Mouse (Mus musculus) cortical plate, adult 2 months (tissue): ENCODE measurements around the gene Tnnc2. TPM values are rescaled to one million over a fixed set of nuclear protein-coding genes. Genes with fewer than 3 reads are reported as not detected.

Experiments
- H3K27ac ChIP-seq: fragments of 200-500 bp; 2 replicates; pipeline ENCODE4 v1.5.1; 2012; ENCODE audit warnings: low read length, control low read depth, inconsistent platforms; ENCODE audit not compliant: insufficient read depth
- H3K4me1 ChIP-seq: fragments of 200-500 bp; 2 replicates; pipeline ENCODE4 v1.6.1; 2011; ENCODE audit warnings: low read length; ENCODE audit not compliant: control insufficient read depth, insufficient read depth
- H3K4me3 ChIP-seq: fragments of 200-500 bp; 2 replicates; pipeline ENCODE4 v1.5.1; 2011; ENCODE audit warnings: mild to moderate bottlenecking, low read length, control low read depth; ENCODE audit not compliant: insufficient read depth
- CTCF ChIP-seq: fragments of 200-500 bp; IDR thresholded peaks from 2 replicates; pipeline ENCODE4 v1.5.1; 2011; ENCODE audit warnings: mild to moderate bottlenecking, control low read depth, low read length; ENCODE audit not compliant: insufficient read depth; ENCODE audit errors: extremely low read depth
- POLR2A ChIP-seq: fragments of 200-500 bp; IDR thresholded peaks from 2 replicates; pipeline ENCODE4 v1.6.1; 2011; ENCODE audit warnings: mild to moderate bottlenecking, low read length, control low read depth; ENCODE audit not compliant: insufficient read depth; ENCODE audit errors: extremely low read depth
- polyA plus RNA-seq: library from polyadenylated mRNA; depleted of rRNA; stranded (reverse); fragments of >200 nt; gene quantifications from 2 replicates; pipeline ENCODE4 v1.2.3, GENCODE M21; 2012; rRNA removed

Gene Tnnc2
- polyA plus RNA-seq, 1 experiment, result 1.6 TPM

DNA sequence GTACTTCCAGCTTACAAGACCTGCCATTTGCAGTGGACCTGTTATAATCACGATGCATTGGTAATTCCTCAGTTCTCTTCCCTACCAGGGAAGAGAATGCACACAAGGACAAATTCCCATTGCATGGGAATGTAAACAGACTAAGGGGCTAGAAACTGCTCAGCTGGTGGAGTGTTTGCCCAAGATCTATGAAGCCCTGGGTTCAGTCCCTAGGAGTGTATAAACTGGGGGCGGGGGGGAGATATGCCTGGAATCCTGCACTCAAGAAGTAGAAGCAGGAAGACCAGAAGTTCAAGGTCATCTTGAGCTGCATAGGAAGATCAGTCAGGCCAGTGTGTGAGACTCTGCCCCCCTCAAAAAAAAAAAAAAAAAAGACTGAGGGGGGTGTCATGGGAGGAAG, 46.5 kb downstream of the Tnnc2 start:
- H3K4me3 ChIP-seq, result no peak overlapping the region
- H3K27ac ChIP-seq, result no peak overlapping the region
- TF ChIP-seq POLR2A, result no peak
- TF ChIP-seq CTCF, result no peak
- no peaks in the 10 kb centered on the region for H3K4me1 ChIP-seq

DNA sequence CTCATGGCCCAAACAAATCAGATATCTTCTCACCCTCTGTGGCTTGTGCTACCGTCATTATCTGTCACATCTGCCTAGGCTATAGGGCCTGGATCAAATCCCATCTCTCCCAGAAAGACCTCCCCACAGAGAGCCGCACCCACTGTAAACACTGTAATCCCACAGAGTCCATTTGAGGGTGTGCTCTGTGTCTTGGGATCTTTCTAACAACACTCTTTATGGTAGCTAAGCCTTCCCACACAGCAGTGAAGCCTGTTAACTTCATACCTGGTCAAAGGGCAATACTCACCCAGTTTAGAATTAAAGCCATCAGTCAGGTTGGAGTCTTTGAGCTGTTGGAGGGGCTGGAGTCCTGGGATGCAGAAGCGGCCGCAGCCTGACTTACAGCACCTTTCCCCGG, 48.0 kb downstream of the Tnnc2 start:
- Histone ChIP-seq H3K4me1 (no peaks in the 10 kb centered on the region), H3K27ac (no peak overlapping the region), H3K4me3 (no peak overlapping the region)
- TF ChIP-seq CTCF, result no peak

Other genes starting within 250 kb of the Tnnc2 start
- 0.49 and 1.3 TPM in 2 replicates for gene Wfdc2, start 217.6 kb downstream of the Tnnc2 start, polyA plus RNA-seq
- not detected in 2 replicates for gene Spint3, start 206.5 kb downstream of the Tnnc2 start, polyA plus RNA-seq
- not detected in 2 replicates for gene Wfdc6a, start 194.5 kb downstream of the Tnnc2 start, polyA plus RNA-seq
- gene Eppin, start 186.4 kb downstream of the Tnnc2 start, polyA plus RNA-seq, result not detected in 2 replicates
- not detected in 2 replicates for gene Wfdc6b, start 166.4 kb downstream of the Tnnc2 start, polyA plus RNA-seq
- not detected in 2 replicates for gene Wfdc8, start 166.3 kb downstream of the Tnnc2 start, polyA plus RNA-seq
- gene Wfdc16, start 141.2 kb downstream of the Tnnc2 start, polyA plus RNA-seq, result not detected in 2 replicates
- not detected in 2 replicates for gene Wfdc10, start 123.9 kb downstream of the Tnnc2 start, polyA plus RNA-seq
- gene Wfdc9, start 123.4 kb downstream of the Tnnc2 start, polyA plus RNA-seq, result not detected in 2 replicates
- not detected in 2 replicates for gene Wfdc11, start 105.9 kb downstream of the Tnnc2 start, polyA plus RNA-seq
- gene Wfdc13, start 94.9 kb downstream of the Tnnc2 start, polyA plus RNA-seq, result not detected in 2 replicates
- not detected in 2 replicates for gene Spint4, start 81.5 kb downstream of the Tnnc2 start, polyA plus RNA-seq
- gene Spint5, start 64.7 kb downstream of the Tnnc2 start, polyA plus RNA-seq, result not detected in 2 replicates
- 2.4 and 2.6 TPM in 2 replicates for gene Wfdc3, start 34.0 kb downstream of the Tnnc2 start, polyA plus RNA-seq
- gene Dnttip1, start 34.0 kb downstream of the Tnnc2 start, polyA plus RNA-seq, result 35.5 and 36.4 TPM in 2 replicates
- gene Ube2c, start 10.1 kb downstream of the Tnnc2 start, polyA plus RNA-seq, result 1.4 and 3.0 TPM in 2 replicates
- 55.7 and 64.2 TPM in 2 replicates for gene Snx21, start 5.9 kb upstream of the Tnnc2 start, polyA plus RNA-seq
- gene Acot8, start 24.9 kb upstream of the Tnnc2 start, polyA plus RNA-seq, result 29.8 and 30.3 TPM in 2 replicates
- gene Zswim3, start 25.1 kb upstream of the Tnnc2 start, polyA plus RNA-seq, result 7.2 and 7.6 TPM in 2 replicates
- gene Zswim1, start 42.7 kb upstream of the Tnnc2 start, polyA plus RNA-seq, result 17.0 and 17.3 TPM in 2 replicates
- 0.23 and 0.66 TPM in 2 replicates for gene Spata25, start 48.6 kb upstream of the Tnnc2 start, polyA plus RNA-seq
- 200 and 204 TPM in 2 replicates for gene Ctsa, start 52.9 kb upstream of the Tnnc2 start, polyA plus RNA-seq
- gene Neurl2, start 53.5 kb upstream of the Tnnc2 start, polyA plus RNA-seq, result 5.0 and 5.2 TPM in 2 replicates
- gene Pltp, start 77.7 kb upstream of the Tnnc2 start, polyA plus RNA-seq, result 172 and 186 TPM in 2 replicates
- gene Pcif1, start 99.3 kb upstream of the Tnnc2 start, polyA plus RNA-seq, result 39.1 and 41.7 TPM in 2 replicates
- gene Zfp335, start 131.8 kb upstream of the Tnnc2 start, polyA plus RNA-seq, result 29.1 and 30.2 TPM in 2 replicates
- 1.1 and 1.5 TPM in 2 replicates for gene Mmp9, start 160.8 kb upstream of the Tnnc2 start, polyA plus RNA-seq
- gene Slc12a5, start 180.8 kb upstream of the Tnnc2 start, polyA plus RNA-seq, result 396 and 421 TPM in 2 replicates